Mouse (Mus musculus): ENCODE results near the gene Atn1. TPM values are rescaled to one million over a fixed set of nuclear protein-coding genes. Genes with fewer than 3 reads are reported as not detected.

The Atn1 gene
- total and polyA plus RNA-seq, 2 experiments from 2014 or later: 30.4 to 30.7 TPM

GRCm38 (mm10) chr6:124704417-124704816, 51.9 kb downstream of the Atn1 start:
- Histone ChIP-seq H3K4me1 (ENCODE audit: insufficient read depth, low read length) (no peaks in the 10 kb centered on the region), H3K4me2 (ENCODE audit: low read depth, low read length, poor library complexity, severe bottlenecking) (no peak overlapping the region), H3K9ac (replicated peaks; ENCODE audit: low read length, poor library complexity, severe bottlenecking) (no peak overlapping the region), H3K27ac (ENCODE audit: low read depth, low read length) (no peak overlapping the region), H3K27me3 (ENCODE audit: insufficient read depth, low read length) (no peaks in the 10 kb centered on the region), H3K36me3 (ENCODE audit: insufficient read depth, low read length) (peaks cover 44% of the 10 kb centered on the region), H3K9me3 (ENCODE audit: low read length) (no peaks in the 10 kb centered on the region), H3K4me3 (ENCODE audit: low read depth, low read length) (no peak overlapping the region)
- DNase-seq (ENCODE audit: low spot score) (no peak), ATAC-seq (ENCODE audit: low FRiP score) (no peak)
- WGBS: 95% methylated on average over 2 of the region's 2 CpGs
- TF ChIP-seq CTCF (IDR thresholded peaks at IDR 0.05): no peak

- Histone ChIP-seq H3K4me2 (ENCODE audit: low read depth, low read length, poor library complexity, severe bottlenecking) (no peak overlapping the region), H3K27me3 (ENCODE audit: insufficient read depth, low read length) (no peaks in the 10 kb centered on the region), H3K36me3 (ENCODE audit: insufficient read depth, low read length) (peaks cover 49% of the 10 kb centered on the region), H3K27ac (ENCODE audit: low read depth, low read length) (no peak overlapping the region), H3K4me3 (ENCODE audit: low read depth, low read length) (no peak overlapping the region), H3K9ac (replicated peaks; ENCODE audit: low read length, poor library complexity, severe bottlenecking) (no peak overlapping the region), H3K4me1 (ENCODE audit: insufficient read depth, low read length) (no peaks in the 10 kb centered on the region), H3K9me3 (ENCODE audit: low read length) (no peaks in the 10 kb centered on the region)
- 77% methylated on average over 7 of the region's 7 CpGs for WGBS
- no peak for TF ChIP-seq CTCF (IDR thresholded peaks at IDR 0.05)
- ATAC-seq (ENCODE audit: low FRiP score): no peak
- no peak for DNase-seq (ENCODE audit: low spot score)
Observed at GRCm38 (mm10) chr6:124703789-124704188, 52.5 kb downstream of the Atn1 start.

- peak; percentile 88 for TF ChIP-seq CTCF (IDR thresholded peaks at IDR 0.05)
- 52% methylated on average over 3 of the region's 3 CpGs for WGBS
- H3K36me3 ChIP-seq (ENCODE audit: insufficient read depth, low read length): peaks cover 52% of the 10 kb centered on the region
Observed at GRCm38 (mm10) chr6:124702784-124703103, 53.6 kb downstream of the Atn1 start.

GRCm38 (mm10) chr6:124702102-124702783, 54.1 kb downstream of the Atn1 start:
- DNase-seq (ENCODE audit: low spot score): no peak
- no peak for TF ChIP-seq CTCF (IDR thresholded peaks at IDR 0.05)
- WGBS: 92% methylated on average over 17 of the region's 17 CpGs
- Histone ChIP-seq H3K4me2 (ENCODE audit: low read depth, low read length, poor library complexity, severe bottlenecking) (no peak overlapping the region), H3K27me3 (ENCODE audit: insufficient read depth, low read length) (no peaks in the 10 kb centered on the region), H3K27ac (ENCODE audit: low read depth, low read length) (no peak overlapping the region), H3K4me1 (ENCODE audit: insufficient read depth, low read length) (no peaks in the 10 kb centered on the region), H3K4me3 (ENCODE audit: low read depth, low read length) (no peak overlapping the region), H3K9ac (replicated peaks; ENCODE audit: low read length, poor library complexity, severe bottlenecking) (no peak overlapping the region), H3K9me3 (ENCODE audit: low read length) (no peaks in the 10 kb centered on the region), H3K36me3 (ENCODE audit: insufficient read depth, low read length) (peaks cover 49% of the 10 kb centered on the region)
- peak; percentile 38; the same call in 1 of the 2 replicates for ATAC-seq (ENCODE audit: low FRiP score)

More at GRCm38 (mm10) chr6:124702784-124703103, 53.6 kb downstream of the Atn1 start:
- H3K9me3 ChIP-seq (ENCODE audit: low read length): no peaks in the 10 kb centered on the region
- H3K4me2 ChIP-seq (ENCODE audit: low read depth, low read length, poor library complexity, severe bottlenecking): no peak overlapping the region
- no peak overlapping the region for H3K9ac ChIP-seq (replicated peaks; ENCODE audit: low read length, poor library complexity, severe bottlenecking)
- H3K4me1 ChIP-seq (ENCODE audit: insufficient read depth, low read length): no peaks in the 10 kb centered on the region
- peak; percentile 65 for ATAC-seq (ENCODE audit: low FRiP score)
- no peaks in the 10 kb centered on the region for H3K27me3 ChIP-seq (ENCODE audit: insufficient read depth, low read length)
- no peak overlapping the region for H3K4me3 ChIP-seq (ENCODE audit: low read depth, low read length)
- H3K27ac ChIP-seq (ENCODE audit: low read depth, low read length): no peak overlapping the region
- peak; percentile 68 for DNase-seq (ENCODE audit: low spot score)

GRCm38 (mm10) chr6:124701338-124701737, 55.0 kb downstream of the Atn1 start:
- H3K27ac ChIP-seq (ENCODE audit: low read depth, low read length): no peak overlapping the region
- peaks cover 48% of the 10 kb centered on the region for H3K36me3 ChIP-seq (ENCODE audit: insufficient read depth, low read length)
- peak; percentile 56 for TF ChIP-seq CTCF (IDR thresholded peaks at IDR 0.05)
- no peaks in the 10 kb centered on the region for H3K27me3 ChIP-seq (ENCODE audit: insufficient read depth, low read length)
- DNase-seq (ENCODE audit: low spot score): peak; percentile 48
- no peak overlapping the region for H3K4me2 ChIP-seq (ENCODE audit: low read depth, low read length, poor library complexity, severe bottlenecking)
- H3K9ac ChIP-seq (replicated peaks; ENCODE audit: low read length, poor library complexity, severe bottlenecking): no peak overlapping the region
- H3K4me3 ChIP-seq (ENCODE audit: low read depth, low read length): no peak overlapping the region
- ATAC-seq (ENCODE audit: low FRiP score): no peak
- WGBS: 80% methylated on average over 8 of the region's 8 CpGs
- no peaks in the 10 kb centered on the region for H3K9me3 ChIP-seq (ENCODE audit: low read length)
- no peaks in the 10 kb centered on the region for H3K4me1 ChIP-seq (ENCODE audit: insufficient read depth, low read length)

- no peak overlapping the region for H3K9ac ChIP-seq (replicated peaks; ENCODE audit: low read length, poor library complexity, severe bottlenecking)
- no peak overlapping the region for H3K4me3 ChIP-seq (ENCODE audit: low read depth, low read length)
- no peaks in the 10 kb centered on the region for H3K4me1 ChIP-seq (ENCODE audit: insufficient read depth, low read length)
- DNase-seq (ENCODE audit: low spot score): peak; percentile 57
- no peak for TF ChIP-seq CTCF (IDR thresholded peaks at IDR 0.05)
- 84% methylated on average over 11 of the region's 11 CpGs for WGBS
- no peaks in the 10 kb centered on the region for H3K27me3 ChIP-seq (ENCODE audit: insufficient read depth, low read length)
- H3K27ac ChIP-seq (ENCODE audit: low read depth, low read length): no peak overlapping the region
- no peaks in the 10 kb centered on the region for H3K9me3 ChIP-seq (ENCODE audit: low read length)
- H3K36me3 ChIP-seq (ENCODE audit: insufficient read depth, low read length): peaks cover 42% of the 10 kb centered on the region
- ATAC-seq (ENCODE audit: low FRiP score): no peak
- H3K4me2 ChIP-seq (ENCODE audit: low read depth, low read length, poor library complexity, severe bottlenecking): no peak overlapping the region
Observed at GRCm38 (mm10) chr6:124699962-124700610, 56.2 kb downstream of the Atn1 start.

All from midbrain, postnatal 0 days (tissue).